Mouse (Mus musculus) cerebellum, adult 2 months (tissue): ENCODE results near the gene Abcg4.

Source experiments
- CTCF ChIP-seq: fragments of 200-500 bp; IDR thresholded peaks from 2 replicates; pipeline ENCODE4 v1.5.1; 2011; ENCODE audit warnings: low read depth, mild to moderate bottlenecking, control low read depth, low read length, moderate library complexity, borderline replicate concordance; ENCODE audit not compliant: insufficient read depth
- POLR2A ChIP-seq: fragments of 200-500 bp; IDR thresholded peaks from 2 replicates; pipeline ENCODE4 v1.6.1; 2011; ENCODE audit warnings: low read length, control low read depth, borderline replicate concordance; ENCODE audit not compliant: insufficient read depth

GRCm38 (mm10) chr9:44259014-44259413 lies 29.4 kb downstream of the Abcg4 start:
- TF ChIP-seq CTCF = no peak
- no peak for TF ChIP-seq POLR2A
